Mouse (Mus musculus): ENCODE data around the gene Banf2. TPM values are rescaled to one million over a fixed set of nuclear protein-coding genes. Genes with fewer than 3 reads are reported as not detected.

Gene Banf2
- polyA plus RNA-seq, 1 experiment from 2014 or later: not detected

GRCm38 (mm10) chr2:144014051-144014450 is 18.8 kb upstream of the Banf2 start:
- Histone ChIP-seq H3K4me1 (ENCODE audit: control insufficient read depth, insufficient read depth, low read length) (peaks cover 10% of the 10 kb centered on the region), H3K4me3 (ENCODE audit: low read depth, low read length) (no peak overlapping the region), H3K36me3 (ENCODE audit: control insufficient read depth, insufficient read depth, low read length) (peaks cover 1% of the 10 kb centered on the region; the same call in 1 of the 2 replicates), H3K4me2 (ENCODE audit: low read depth, low read length) (no peak overlapping the region), H3K27me3 (replicated peaks; ENCODE audit: control insufficient read depth, insufficient read depth, low read length) (no peaks in the 10 kb centered on the region), H3K9ac (ENCODE audit: low read depth, low read length) (no peak overlapping the region), H3K9me3 (ENCODE audit: control insufficient read depth, low read length) (no peaks in the 10 kb centered on the region), H3K27ac (replicated peaks; ENCODE audit: low read depth, low read length) (no peak overlapping the region)
- DNase-seq (ENCODE audit: low spot score): no peak
- ATAC-seq (ENCODE audit: low read depth): no peak
- WGBS: 78% methylated on average over 11 of the region's 11 CpGs

GRCm38 (mm10) chr2:144014481-144014880 is 18.4 kb upstream of the Banf2 start:
- ATAC-seq (ENCODE audit: low read depth): no peak
- Histone ChIP-seq H3K9ac (ENCODE audit: low read depth, low read length) (no peak overlapping the region), H3K4me2 (ENCODE audit: low read depth, low read length) (no peak overlapping the region), H3K4me1 (ENCODE audit: control insufficient read depth, insufficient read depth, low read length) (peaks cover 6% of the 10 kb centered on the region), H3K4me3 (ENCODE audit: low read depth, low read length) (no peak overlapping the region), H3K27me3 (replicated peaks; ENCODE audit: control insufficient read depth, insufficient read depth, low read length) (no peaks in the 10 kb centered on the region), H3K9me3 (ENCODE audit: control insufficient read depth, low read length) (no peaks in the 10 kb centered on the region), H3K36me3 (ENCODE audit: control insufficient read depth, insufficient read depth, low read length) (no peaks in the 10 kb centered on the region), H3K27ac (replicated peaks; ENCODE audit: low read depth, low read length) (no peak overlapping the region)
- peak; percentile 26 for DNase-seq (ENCODE audit: low spot score)
- 28% methylated on average over 5 of the region's 5 CpGs for WGBS

- ATAC-seq (ENCODE audit: low read depth) (no peak), DNase-seq (ENCODE audit: low spot score) (no peak)
- 88% methylated on average over 9 of the region's 9 CpGs for WGBS
- Histone ChIP-seq H3K36me3 (ENCODE audit: control insufficient read depth, insufficient read depth, low read length) (no peaks in the 10 kb centered on the region), H3K4me2 (ENCODE audit: low read depth, low read length) (no peak overlapping the region), H3K4me1 (ENCODE audit: control insufficient read depth, insufficient read depth, low read length) (0 out of 2 replicates have a peak, but pooled peaks cover 3% of the 10 kb centered on the region), H3K27ac (replicated peaks; ENCODE audit: low read depth, low read length) (no peak overlapping the region), H3K4me3 (ENCODE audit: low read depth, low read length) (no peak overlapping the region), H3K9ac (ENCODE audit: low read depth, low read length) (no peak overlapping the region), H3K9me3 (ENCODE audit: control insufficient read depth, low read length) (no peaks in the 10 kb centered on the region), H3K27me3 (replicated peaks; ENCODE audit: control insufficient read depth, insufficient read depth, low read length) (no peaks in the 10 kb centered on the region)
Observed at GRCm38 (mm10) chr2:144015861-144016260, 17.0 kb upstream of the Banf2 start.

DNA sequence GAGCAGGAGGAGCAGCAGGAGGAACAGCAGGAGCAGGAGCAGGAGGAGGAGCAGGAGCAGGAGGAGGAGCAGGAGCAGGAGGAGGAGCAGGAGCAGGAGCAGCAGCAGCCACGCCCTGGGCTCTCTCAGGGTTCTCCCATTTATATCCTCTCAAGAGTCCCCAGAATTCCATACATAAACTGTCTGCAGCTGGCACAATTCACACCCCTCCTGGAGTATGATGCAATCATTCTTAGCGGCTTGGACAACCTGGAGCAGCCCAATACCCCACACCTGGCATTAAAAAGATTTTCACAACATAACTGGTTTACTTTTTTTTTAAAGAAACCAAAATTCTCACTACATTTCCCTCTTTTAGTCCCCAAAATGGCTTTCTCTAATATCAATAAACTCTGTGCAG is 12.9 kb upstream of the Banf2 start:
- WGBS: 89% methylated on average over 1 of the region's 2 CpGs
- Histone ChIP-seq H3K27ac (replicated peaks; ENCODE audit: low read depth, low read length) (no peak overlapping the region), H3K4me3 (ENCODE audit: low read depth, low read length) (no peak overlapping the region), H3K36me3 (ENCODE audit: control insufficient read depth, insufficient read depth, low read length) (no peaks in the 10 kb centered on the region), H3K4me1 (ENCODE audit: control insufficient read depth, insufficient read depth, low read length) (no peaks in the 10 kb centered on the region), H3K9ac (ENCODE audit: low read depth, low read length) (no peak overlapping the region), H3K9me3 (ENCODE audit: control insufficient read depth, low read length) (no peaks in the 10 kb centered on the region), H3K27me3 (replicated peaks; ENCODE audit: control insufficient read depth, insufficient read depth, low read length) (no peaks in the 10 kb centered on the region), H3K4me2 (ENCODE audit: low read depth, low read length) (no peak overlapping the region)
- ATAC-seq (ENCODE audit: low read depth) (no peak), DNase-seq (ENCODE audit: low spot score) (no peak)

- no peak overlapping the region for H3K4me2 ChIP-seq (ENCODE audit: low read depth, low read length)
- no peaks in the 10 kb centered on the region for H3K4me1 ChIP-seq (ENCODE audit: control insufficient read depth, insufficient read depth, low read length)
- DNase-seq (ENCODE audit: low spot score) (no peak), ATAC-seq (ENCODE audit: low read depth) (no peak)
- WGBS: 68% methylated on average over 3 of the region's 3 CpGs
- no peaks in the 10 kb centered on the region for H3K36me3 ChIP-seq (ENCODE audit: control insufficient read depth, insufficient read depth, low read length)
- H3K9me3 ChIP-seq (ENCODE audit: control insufficient read depth, low read length): no peaks in the 10 kb centered on the region
- no peaks in the 10 kb centered on the region for H3K27me3 ChIP-seq (replicated peaks; ENCODE audit: control insufficient read depth, insufficient read depth, low read length)
- H3K9ac ChIP-seq (ENCODE audit: low read depth, low read length): no peak overlapping the region
- H3K27ac ChIP-seq (replicated peaks; ENCODE audit: low read depth, low read length): no peak overlapping the region
- H3K4me3 ChIP-seq (ENCODE audit: low read depth, low read length): no peak overlapping the region
Observed at GRCm38 (mm10) chr2:144022441-144022840, 10.4 kb upstream of the Banf2 start.

DNA sequence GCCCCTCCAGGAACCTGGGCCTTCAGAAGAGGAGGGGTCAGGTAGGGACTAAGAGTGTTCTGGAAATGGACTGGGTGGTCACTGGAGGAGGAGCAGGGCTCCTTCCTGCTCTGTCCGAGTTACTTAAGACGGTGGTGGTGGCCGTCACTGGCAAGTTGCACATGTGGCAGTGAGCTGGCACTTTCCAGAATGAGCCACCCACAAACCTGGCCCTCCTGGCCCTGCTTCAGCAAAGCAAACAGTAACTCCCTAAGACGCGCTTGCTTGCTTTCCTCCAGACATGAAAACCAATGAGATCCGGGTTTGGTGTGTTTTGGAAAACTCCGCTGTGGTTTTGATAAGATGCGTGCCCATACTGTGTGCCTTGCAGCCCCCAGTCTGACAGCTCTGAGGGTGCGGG is 7.5 kb upstream of the Banf2 start:
- Histone ChIP-seq H3K27me3 (replicated peaks; ENCODE audit: control insufficient read depth, insufficient read depth, low read length) (no peaks in the 10 kb centered on the region), H3K4me1 (ENCODE audit: control insufficient read depth, insufficient read depth, low read length) (no peaks in the 10 kb centered on the region), H3K4me2 (ENCODE audit: low read depth, low read length) (no peak overlapping the region), H3K9ac (ENCODE audit: low read depth, low read length) (no peak overlapping the region), H3K4me3 (ENCODE audit: low read depth, low read length) (no peak overlapping the region), H3K27ac (replicated peaks; ENCODE audit: low read depth, low read length) (no peak overlapping the region), H3K36me3 (ENCODE audit: control insufficient read depth, insufficient read depth, low read length) (no peaks in the 10 kb centered on the region), H3K9me3 (ENCODE audit: control insufficient read depth, low read length) (no peaks in the 10 kb centered on the region)
- 82% methylated on average over 9 of the region's 9 CpGs for WGBS
- DNase-seq (ENCODE audit: low spot score) (no peak), ATAC-seq (ENCODE audit: low read depth) (no peak)

- no peaks in the 10 kb centered on the region for H3K9me3 ChIP-seq (ENCODE audit: control insufficient read depth, low read length)
- H3K4me2 ChIP-seq (ENCODE audit: low read depth, low read length): no peak overlapping the region
- no peak overlapping the region for H3K9ac ChIP-seq (ENCODE audit: low read depth, low read length)
- H3K4me3 ChIP-seq (ENCODE audit: low read depth, low read length): no peak overlapping the region
- WGBS: 72% methylated on average over 4 of the region's 4 CpGs
- no peak overlapping the region for H3K27ac ChIP-seq (replicated peaks; ENCODE audit: low read depth, low read length)
- no peaks in the 10 kb centered on the region for H3K27me3 ChIP-seq (replicated peaks; ENCODE audit: control insufficient read depth, insufficient read depth, low read length)
- H3K4me1 ChIP-seq (ENCODE audit: control insufficient read depth, insufficient read depth, low read length): no peaks in the 10 kb centered on the region
- no peak for DNase-seq (ENCODE audit: low spot score)
- no peak for ATAC-seq (ENCODE audit: low read depth)
- H3K36me3 ChIP-seq (ENCODE audit: control insufficient read depth, insufficient read depth, low read length): no peaks in the 10 kb centered on the region
Observed at GRCm38 (mm10) chr2:144026456-144026855, 6.4 kb upstream of the Banf2 start.

DNA sequence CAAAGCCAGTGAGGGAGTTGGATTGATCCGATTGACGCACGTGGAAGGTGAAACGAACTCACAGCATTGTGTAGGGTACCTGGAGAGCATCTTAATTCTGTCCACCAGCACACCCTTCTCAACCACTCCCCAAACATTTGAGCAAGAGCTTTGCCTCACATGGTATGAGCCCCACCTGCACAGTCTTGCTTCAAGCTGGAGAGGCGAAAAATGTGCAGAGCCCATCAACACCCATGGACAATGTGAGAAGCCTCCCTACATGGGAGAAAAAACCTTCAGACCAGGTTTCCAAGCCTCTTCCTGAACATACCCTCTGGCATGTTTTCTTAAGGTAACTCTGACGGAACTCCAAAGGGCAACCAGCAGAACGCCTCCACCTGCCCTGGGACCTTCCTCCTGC is 2.1 kb upstream of the Banf2 start:
- WGBS: 86% methylated on average over 7 of the region's 7 CpGs

DNA sequence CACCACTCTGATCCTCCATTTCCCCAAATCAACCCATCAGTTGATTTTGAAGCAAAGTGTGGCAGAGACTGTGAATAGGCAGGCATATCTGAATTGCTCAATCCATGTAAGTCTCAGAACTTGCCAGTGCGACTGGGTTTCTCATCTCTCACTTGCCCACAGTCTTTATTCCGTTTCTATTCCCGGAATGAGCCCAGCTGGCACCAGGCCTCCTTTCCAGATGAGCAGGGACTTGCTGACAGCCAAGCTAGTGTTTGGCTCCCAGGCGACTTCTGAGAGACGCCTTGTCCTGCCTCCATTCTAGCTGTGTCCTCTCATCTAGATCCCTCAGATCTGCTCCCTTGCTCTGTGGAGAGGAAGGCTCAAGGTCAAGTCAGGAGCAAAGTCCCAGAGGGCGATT is 11.9 kb downstream of the Banf2 start:
- no peak for ATAC-seq (ENCODE audit: low read depth)

More for the DNA sequence above, 2.1 kb upstream of the Banf2 start:
- Histone ChIP-seq H3K9me3 (ENCODE audit: control insufficient read depth, low read length) (no peaks in the 10 kb centered on the region), H3K9ac (ENCODE audit: low read depth, low read length) (no peak overlapping the region), H3K27me3 (replicated peaks; ENCODE audit: control insufficient read depth, insufficient read depth, low read length) (no peaks in the 10 kb centered on the region), H3K4me1 (ENCODE audit: control insufficient read depth, insufficient read depth, low read length) (no peaks in the 10 kb centered on the region), H3K27ac (replicated peaks; ENCODE audit: low read depth, low read length) (no peak overlapping the region), H3K4me3 (ENCODE audit: low read depth, low read length) (no peak overlapping the region), H3K4me2 (ENCODE audit: low read depth, low read length) (no peak overlapping the region), H3K36me3 (ENCODE audit: control insufficient read depth, insufficient read depth, low read length) (no peaks in the 10 kb centered on the region)
- ATAC-seq (ENCODE audit: low read depth): no peak
- DNase-seq (ENCODE audit: low spot score): no peak

More for the DNA sequence above, 11.9 kb downstream of the Banf2 start:
- 65% methylated on average over 6 of the region's 6 CpGs for WGBS
- Histone ChIP-seq H3K4me3 (ENCODE audit: low read depth, low read length) (no peak overlapping the region), H3K36me3 (ENCODE audit: control insufficient read depth, insufficient read depth, low read length) (no peaks in the 10 kb centered on the region), H3K27ac (replicated peaks; ENCODE audit: low read depth, low read length) (no peak overlapping the region), H3K4me1 (ENCODE audit: control insufficient read depth, insufficient read depth, low read length) (peaks cover 4% of the 10 kb centered on the region; the same call in 1 of the 2 replicates), H3K27me3 (replicated peaks; ENCODE audit: control insufficient read depth, insufficient read depth, low read length) (no peaks in the 10 kb centered on the region), H3K4me2 (ENCODE audit: low read depth, low read length) (no peak overlapping the region), H3K9me3 (ENCODE audit: control insufficient read depth, low read length) (peaks cover 10% of the 10 kb centered on the region), H3K9ac (ENCODE audit: low read depth, low read length) (no peak overlapping the region)
- no peak for DNase-seq (ENCODE audit: low spot score)

Data from embryonic facial prominence, embryonic 14.5 days (tissue).